Mouse (Mus musculus) intestine, embryonic 15.5 days (tissue): ENCODE results near the gene Fam163a. TPM values are rescaled to one million over a fixed set of nuclear protein-coding genes. Genes with fewer than 3 reads are reported as not detected.
"Not testable (repeated sequence)": the region's sequence is repeated elsewhere in the genome, so short reads cannot be mapped to it uniquely, and the experiment has no call there.

Experiments used
- ATAC-seq: fragments of 200-750 bp; cut with Nextera tagmentation; 2 replicates; pipeline ENCODE4 v1.8.0; 2017; ENCODE audit warnings: moderate TSS enrichment, moderate library complexity
- H3K27ac ChIP-seq: fragments of 300-500 bp; sonication (generic); 2 replicates; pipeline ENCODE4 v1.5.1; 2015; ENCODE audit warnings: mild to moderate bottlenecking, inconsistent platforms
- H3K27me3 ChIP-seq: fragments of 300-500 bp; sonication (generic); replicated peaks from 2 replicates; pipeline ENCODE4 v1.6.1; 2015; ENCODE audit warnings: inconsistent platforms
- H3K36me3 ChIP-seq: fragments of 300-500 bp; sonication (generic); 2 replicates; pipeline ENCODE4 v1.6.1; 2015; ENCODE audit warnings: inconsistent platforms
- H3K4me1 ChIP-seq: fragments of 300-500 bp; sonication (generic); replicated peaks from 2 replicates; pipeline ENCODE4 v1.6.1; 2015; ENCODE audit warnings: inconsistent platforms
- H3K4me2 ChIP-seq: fragments of 300-500 bp; sonication (generic); replicated peaks from 2 replicates; pipeline ENCODE4 v1.6.1; 2015; ENCODE audit warnings: mild to moderate bottlenecking, inconsistent platforms
- H3K4me3 ChIP-seq: fragments of 300-500 bp; sonication (generic); replicated peaks from 2 replicates; pipeline ENCODE4 v1.5.1; 2015; ENCODE audit warnings: inconsistent platforms
- H3K9ac ChIP-seq: fragments of 300-500 bp; sonication (generic); 2 replicates; pipeline ENCODE4 v1.6.1; 2015; ENCODE audit warnings: inconsistent platforms
- H3K9me3 ChIP-seq: fragments of 300-500 bp; sonication (generic); 2 replicates; pipeline ENCODE4 v1.6.1; 2016; ENCODE audit warnings: inconsistent platforms
- WGBS: fragments of 180-500 bp; shearing (Covaris S2); methylation state at CpG from one replicate; pipeline ENCODE4 v1.1.7; 2015; 5-methylcytosine and 5-hydroxymethylcytosine counted together
- polyA plus RNA-seq: library from polyadenylated mRNA; unstranded; fragments of >200 nt; fragmentation: Nextera tagmentation; extraction: Ambion mirVana; gene quantifications from 2 replicates; pipeline ENCODE4 v1.2.1, GENCODE M21; 2015

Fam163a gene
- polyA plus RNA-seq, 1 experiment from 2014 or later: 6.3 TPM

DNA sequence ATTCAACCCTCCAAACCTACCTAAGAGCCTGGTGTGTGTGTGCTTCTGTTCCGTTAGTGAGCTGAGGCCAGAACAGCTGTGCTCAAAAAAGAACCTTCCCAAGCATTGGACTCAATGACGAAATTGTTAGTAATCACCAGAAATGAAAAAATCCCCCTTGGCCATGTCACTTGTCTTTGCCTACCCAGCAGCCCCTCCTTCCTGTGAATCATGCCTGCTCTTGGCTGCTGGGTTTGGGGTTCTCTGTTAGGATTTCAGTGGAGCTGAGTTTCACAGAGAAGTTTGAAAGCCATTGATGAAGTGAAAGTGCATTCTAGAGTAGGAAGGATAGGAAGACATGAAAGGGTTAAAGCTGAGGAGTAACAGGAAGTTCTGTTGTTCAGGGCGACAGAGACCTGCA, 138.7 kb downstream of the Fam163a start:
- Histone ChIP-seq H3K9me3 (no peaks in the 10 kb centered on the region), H3K27me3 (no peaks in the 10 kb centered on the region), H3K4me1 (0 out of 2 replicates have a peak, but pooled peaks cover 2% of the 10 kb centered on the region), H3K9ac (no peak overlapping the region), H3K27ac (no peak overlapping the region), H3K4me2 (no peak overlapping the region), H3K4me3 (no peak overlapping the region), H3K36me3 (peaks cover 25% of the 10 kb centered on the region)
- ATAC-seq: no peak
- 61% methylated on average over 3 of the region's 3 CpGs for WGBS

DNA sequence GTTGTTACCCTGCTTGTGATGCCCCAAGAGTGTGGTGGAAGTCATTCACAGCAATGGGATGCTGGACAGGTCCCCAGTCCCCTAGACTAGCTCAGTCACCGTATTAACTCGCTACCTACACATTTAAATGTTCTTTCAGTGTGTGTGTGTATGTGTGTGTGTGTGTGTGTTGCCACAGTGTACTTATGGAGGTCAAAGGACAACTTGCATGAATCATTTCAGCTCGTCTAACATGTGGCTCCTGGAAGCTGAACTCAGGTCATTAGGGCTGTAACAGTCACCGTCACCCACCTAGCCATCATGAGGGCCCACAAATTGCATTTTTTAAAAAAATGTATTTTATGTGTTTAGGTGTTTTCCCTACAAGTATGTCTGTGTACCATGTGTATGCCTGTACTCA, 142.6 kb downstream of the Fam163a start:
- H3K27ac ChIP-seq: no peak overlapping the region
- no peak overlapping the region for H3K4me2 ChIP-seq
- no peaks in the 10 kb centered on the region for H3K9me3 ChIP-seq
- peaks cover 25% of the 10 kb centered on the region for H3K36me3 ChIP-seq
- ATAC-seq: no peak
- H3K9ac ChIP-seq: no peak overlapping the region
- 0 out of 2 replicates have a peak, but pooled peaks cover 2% of the 10 kb centered on the region for H3K4me1 ChIP-seq
- no peaks in the 10 kb centered on the region for H3K27me3 ChIP-seq
- no peak overlapping the region for H3K4me3 ChIP-seq
- WGBS: 78% methylated on average over 4 of the region's 4 CpGs

DNA sequence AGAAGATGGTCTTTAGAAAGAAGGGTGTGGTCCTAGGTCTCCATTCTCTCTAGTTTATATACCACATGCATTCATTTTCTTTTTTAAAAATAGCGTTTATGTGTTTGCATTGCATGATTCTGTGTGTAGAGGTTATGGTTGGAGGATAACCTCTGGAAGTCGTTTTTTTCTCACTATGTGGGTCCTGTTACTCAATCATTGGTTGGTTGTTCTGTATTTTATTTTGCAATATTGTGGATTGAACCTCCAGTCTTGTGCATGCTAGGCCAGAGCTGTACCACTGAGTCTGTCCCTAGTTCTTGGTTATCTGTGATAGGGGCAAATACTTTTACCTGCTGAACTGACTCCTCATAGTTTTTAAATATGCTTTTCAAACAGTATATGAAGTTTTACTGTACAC, 146.6 kb downstream of the Fam163a start:
- no peak overlapping the region for H3K9ac ChIP-seq
- H3K4me1 ChIP-seq: no peaks in the 10 kb centered on the region
- no peaks in the 10 kb centered on the region for H3K27me3 ChIP-seq
- 81% methylated on average over 2 of the region's 2 CpGs for WGBS
- no peak overlapping the region for H3K4me2 ChIP-seq
- no peak overlapping the region for H3K4me3 ChIP-seq
- no peak overlapping the region for H3K27ac ChIP-seq
- ATAC-seq: no peak
- no peaks in the 10 kb centered on the region for H3K9me3 ChIP-seq
- peaks cover 13% of the 10 kb centered on the region; the same call in 1 of the 2 replicates for H3K36me3 ChIP-seq

DNA sequence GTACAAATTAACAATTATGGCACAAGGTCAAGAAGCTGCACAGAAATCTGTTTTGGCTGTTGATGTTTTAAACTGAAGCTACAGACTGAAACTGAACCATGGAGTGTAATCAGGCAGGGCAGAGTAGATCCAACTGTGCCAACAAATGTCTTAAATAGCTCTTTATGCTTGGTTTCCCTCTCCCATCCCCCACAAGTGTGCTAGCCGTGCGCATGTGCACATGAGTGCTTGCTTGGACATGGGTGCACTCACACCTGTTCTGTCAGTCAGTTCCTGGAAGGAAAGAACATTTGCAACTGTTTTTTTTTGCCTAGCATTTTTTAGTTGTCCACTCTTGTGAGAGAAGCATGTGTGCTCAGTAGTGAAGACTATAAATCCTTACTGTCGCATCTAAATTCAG, 158.1 kb downstream of the Fam163a start:
- Histone ChIP-seq H3K27ac (no peak overlapping the region), H3K27me3 (no peaks in the 10 kb centered on the region), H3K9ac (no peak overlapping the region), H3K4me2 (no peak overlapping the region), H3K4me1 (peaks cover 15% of the 10 kb centered on the region), H3K9me3 (no peaks in the 10 kb centered on the region), H3K36me3 (peaks cover 8% of the 10 kb centered on the region), H3K4me3 (no peak overlapping the region)
- 85% methylated on average over 3 of the region's 3 CpGs for whole genome bisulfite sequencing
- ATAC-seq: no peak

DNA sequence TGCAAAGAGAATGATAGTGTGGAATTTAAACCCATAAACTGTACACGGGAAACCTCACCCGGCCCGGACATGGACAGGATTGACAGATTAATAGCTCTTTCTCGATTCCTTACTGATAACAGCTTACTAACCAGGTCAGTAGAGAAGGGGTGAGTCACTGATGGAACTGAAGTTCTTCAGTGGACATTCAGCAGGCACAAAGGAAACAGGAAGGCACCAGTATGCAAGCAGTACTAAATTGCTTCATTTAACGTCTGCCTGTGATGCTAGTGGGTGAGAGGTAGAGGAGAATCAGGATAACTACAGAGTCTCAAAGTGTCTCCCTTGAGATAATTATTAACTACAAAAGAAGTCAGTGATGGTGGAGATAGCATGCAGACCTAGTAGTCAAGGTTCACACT, 160.6 kb downstream of the Fam163a start:
- Histone ChIP-seq H3K9me3 (no peaks in the 10 kb centered on the region), H3K4me3 (no peak overlapping the region), H3K4me2 (no peak overlapping the region), H3K27ac (no peak overlapping the region), H3K9ac (no peak overlapping the region), H3K27me3 (no peaks in the 10 kb centered on the region), H3K36me3 (0 out of 2 replicates have a peak, but pooled peaks cover 3% of the 10 kb centered on the region), H3K4me1 (peaks cover 18% of the 10 kb centered on the region)
- ATAC-seq: peak; percentile 63
- 46% methylated on average over 5 of the region's 5 CpGs for WGBS

DNA sequence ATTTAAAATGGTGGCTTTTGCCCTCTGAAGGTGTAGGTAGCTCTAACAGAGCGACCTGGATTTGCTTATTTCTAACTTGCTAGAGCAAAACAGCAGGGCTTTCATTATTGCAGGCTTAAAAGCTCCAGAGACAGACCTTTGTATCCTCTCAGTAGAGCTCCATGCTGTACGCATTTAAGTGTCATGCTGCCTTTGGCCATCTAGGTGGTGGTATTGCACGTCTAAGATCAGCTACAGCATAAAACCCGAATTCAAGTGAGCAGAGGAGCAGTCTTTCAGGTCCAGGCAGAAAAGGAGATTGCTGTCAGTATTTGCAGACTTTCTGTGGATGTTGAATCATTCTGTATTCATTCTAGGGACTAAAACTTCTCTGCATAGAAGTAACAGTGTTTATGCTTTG, 161.8 kb downstream of the Fam163a start:
- Histone ChIP-seq H3K9ac (no peak overlapping the region), H3K27ac (0 out of 2 replicates have a peak overlapping the region, but pooled peaks have one; percentile 48), H3K4me2 (peak overlapping the region; percentile 20; the same call in 1 of the 2 replicates), H3K27me3 (no peaks in the 10 kb centered on the region), H3K36me3 (no peaks in the 10 kb centered on the region), H3K4me1 (peaks cover 18% of the 10 kb centered on the region), H3K4me3 (no peak overlapping the region), H3K9me3 (no peaks in the 10 kb centered on the region)
- ATAC-seq: peak; percentile 15; the same call in 1 of the 2 replicates
- 15% methylated on average over 4 of the region's 4 CpGs for WGBS

DNA sequence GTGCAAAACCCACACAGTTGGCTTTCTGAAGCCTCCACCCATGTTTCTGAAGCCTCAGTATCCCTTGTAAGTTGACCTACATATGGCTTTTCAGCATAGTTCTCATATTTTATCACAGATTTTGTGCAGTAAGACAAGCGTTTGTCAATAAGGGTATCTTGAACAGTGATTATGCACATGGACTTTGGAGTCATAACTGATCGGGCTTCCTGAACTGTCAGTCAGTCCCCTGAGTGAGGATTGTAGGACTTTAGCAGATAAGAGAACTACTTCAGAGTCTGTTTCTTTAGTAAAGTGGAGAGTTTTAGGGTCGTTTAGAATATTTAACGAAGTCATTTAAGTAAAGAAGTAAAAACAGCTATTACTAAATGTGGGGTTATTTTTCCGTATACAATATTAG, 162.3 kb downstream of the Fam163a start:
- H3K27me3 ChIP-seq: no peaks in the 10 kb centered on the region
- no peaks in the 10 kb centered on the region for H3K9me3 ChIP-seq
- H3K36me3 ChIP-seq: no peaks in the 10 kb centered on the region
- H3K4me1 ChIP-seq: peaks cover 18% of the 10 kb centered on the region
- WGBS: 60% methylated on average over 5 of the region's 5 CpGs
- peak overlapping the region; percentile 63 for H3K4me2 ChIP-seq
- peak overlapping the region; percentile 38 for H3K4me3 ChIP-seq
- peak; percentile 53 for ATAC-seq
- no peak overlapping the region; the same call in 1 of the 2 replicates for H3K9ac ChIP-seq
- peak overlapping the region; percentile 10 for H3K27ac ChIP-seq

DNA sequence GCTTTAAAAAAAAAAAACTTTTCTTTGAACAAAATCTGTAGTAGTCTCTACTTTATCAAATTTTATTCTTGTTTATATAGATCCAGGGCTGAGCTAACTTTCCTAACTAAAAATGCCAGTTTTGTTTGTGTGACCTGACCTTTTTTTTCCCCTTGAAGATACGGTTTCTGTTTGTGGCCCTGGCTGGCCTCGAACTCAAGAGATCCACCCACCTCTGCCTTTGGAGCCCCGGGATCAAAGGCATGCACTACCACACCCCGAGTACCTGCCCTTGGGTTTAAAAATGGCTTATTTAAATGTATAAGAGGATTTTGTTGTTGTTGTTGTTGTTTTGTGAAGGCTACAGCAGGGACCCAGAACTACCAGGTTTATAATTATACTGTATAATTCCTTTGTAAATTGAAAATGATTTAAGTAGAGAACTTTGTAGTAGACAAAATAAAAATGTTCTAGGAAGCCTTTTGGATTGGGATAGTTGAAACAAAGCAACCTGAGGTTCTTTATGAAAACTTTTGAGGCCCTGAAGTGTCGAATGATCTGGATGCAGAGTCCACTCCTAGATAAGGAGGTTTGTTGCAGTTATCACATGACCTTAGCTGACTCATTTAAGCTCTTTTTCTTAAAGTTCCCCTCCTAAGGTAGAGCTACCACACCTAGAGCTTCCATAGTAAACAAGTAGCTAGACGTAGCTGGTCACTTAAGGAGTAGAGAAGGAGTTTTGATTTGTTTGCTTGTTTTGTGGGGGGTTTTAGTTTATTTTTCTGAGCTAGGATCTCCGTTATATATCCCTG, 163.2 kb downstream of the Fam163a start:
- WGBS: 23% methylated on average over 7 of the region's 7 CpGs
- no peak for ATAC-seq
- Histone ChIP-seq H3K27me3 (no peaks in the 10 kb centered on the region), H3K4me2 (peak overlapping the region; percentile 63), H3K9ac (peak overlapping the region; percentile 47), H3K4me3 (peak overlapping the region; percentile 38), H3K4me1 (peaks cover 20% of the 10 kb centered on the region), H3K27ac (peak overlapping the region; percentile 68), H3K9me3 (no peaks in the 10 kb centered on the region), H3K36me3 (no peaks in the 10 kb centered on the region)

DNA sequence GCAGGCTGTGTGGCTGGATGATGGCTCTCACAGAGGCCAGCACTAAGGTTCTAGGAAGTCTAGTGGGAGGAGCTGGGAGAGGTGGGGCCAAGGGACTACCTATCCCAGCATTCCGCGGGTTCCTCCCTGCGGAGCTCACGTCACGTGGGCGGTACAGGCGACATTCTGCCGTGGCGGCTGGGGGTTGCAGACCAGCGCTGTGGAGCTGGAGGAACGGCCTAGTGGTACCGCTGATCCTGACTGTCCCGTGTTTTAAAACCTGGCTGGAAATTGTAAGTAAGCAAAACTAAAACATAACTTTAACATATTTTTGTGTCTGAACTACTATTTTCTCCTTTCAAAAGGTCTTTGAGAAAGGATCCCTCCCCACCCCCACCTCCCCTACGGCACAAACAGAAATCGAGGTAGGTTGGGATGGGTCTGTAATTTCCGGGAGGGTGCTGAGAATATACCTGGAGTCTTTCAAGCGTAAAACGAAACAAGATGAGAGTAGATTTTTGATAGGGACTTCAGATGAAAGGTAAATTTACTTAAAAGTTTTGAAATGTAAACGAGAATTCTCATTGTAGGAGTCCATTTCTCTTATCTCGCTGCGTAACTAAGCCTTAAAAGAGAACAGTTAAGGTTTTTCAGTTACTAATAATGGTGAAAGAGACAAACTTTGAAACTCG, 164.0 kb downstream of the Fam163a start:
- Histone ChIP-seq H3K36me3 (no peaks in the 10 kb centered on the region), H3K9me3 (no peaks in the 10 kb centered on the region), H3K27ac (peak overlapping the region; percentile 40; the same call in 1 of the 2 replicates), H3K4me3 (peak overlapping the region; percentile 53), H3K4me2 (peak overlapping the region; percentile 41), H3K4me1 (peaks cover 20% of the 10 kb centered on the region), H3K27me3 (no peaks in the 10 kb centered on the region), H3K9ac (peak overlapping the region; percentile 43)
- WGBS: under 1% methylated on average over 22 of the region's 22 CpGs
- peak; percentile 82 for ATAC-seq

DNA sequence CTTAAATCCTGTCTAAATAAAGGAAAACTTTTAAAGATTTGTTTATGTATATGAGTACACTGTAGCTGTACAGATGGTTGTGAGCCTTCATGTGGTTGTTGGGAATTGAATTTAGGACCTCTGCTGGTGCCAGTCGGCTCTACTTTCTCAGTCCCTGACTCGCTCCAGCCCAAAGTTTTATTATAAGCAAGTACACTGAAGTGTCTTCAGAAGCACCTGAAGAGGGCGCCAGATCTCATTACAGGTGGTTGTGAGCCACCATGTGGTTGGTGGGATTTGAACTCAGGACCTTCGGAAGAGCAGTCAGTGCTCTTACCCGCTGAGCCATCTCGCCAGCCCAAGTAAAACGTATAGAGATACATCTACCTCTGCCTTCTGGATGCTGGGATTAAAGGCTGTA, 164.8 kb downstream of the Fam163a start:
- H3K4me1 ChIP-seq: peaks cover 20% of the 10 kb centered on the region
- not testable (repeated sequence) for H3K4me3 ChIP-seq, ATAC-seq, H3K27me3 ChIP-seq, H3K9ac ChIP-seq, H3K27ac ChIP-seq, H3K9me3 ChIP-seq, H3K4me2 ChIP-seq, H3K36me3 ChIP-seq
- 68% methylated on average over 7 of the region's 7 CpGs for WGBS

DNA sequence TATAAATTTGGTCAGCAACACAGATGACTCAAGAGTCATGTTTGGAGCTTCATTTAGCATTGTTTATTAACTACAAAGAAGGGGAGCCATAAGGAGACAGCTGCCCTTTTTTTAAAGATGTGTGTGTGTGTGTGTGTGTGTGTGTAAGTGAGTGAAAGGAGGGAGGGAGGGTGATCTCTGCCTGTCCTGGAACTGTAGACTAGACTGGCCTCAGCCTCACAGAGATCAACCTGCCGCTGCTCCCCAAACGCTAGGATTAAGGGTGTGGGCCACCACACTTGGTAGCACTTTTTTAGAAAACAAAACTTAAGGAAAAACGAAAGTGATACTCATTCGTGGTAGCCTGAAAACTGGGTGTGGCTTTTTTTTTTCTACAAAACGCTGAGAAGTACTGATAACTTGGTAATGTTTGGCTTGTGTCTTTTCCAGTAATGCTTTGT, 167.7 kb downstream of the Fam163a start:
- H3K9ac ChIP-seq: peak overlapping the region; percentile 34; the same call in 1 of the 2 replicates
- WGBS: 36% methylated on average over 5 of the region's 5 CpGs
- H3K36me3 ChIP-seq: peaks cover 5% of the 10 kb centered on the region; the same call in 1 of the 2 replicates
- H3K4me1 ChIP-seq: peaks cover 12% of the 10 kb centered on the region; the same call in 1 of the 2 replicates
- peak overlapping the region; percentile 28 for H3K4me3 ChIP-seq
- H3K9me3 ChIP-seq: no peaks in the 10 kb centered on the region
- H3K4me2 ChIP-seq: peak overlapping the region; percentile 67
- no peaks in the 10 kb centered on the region for H3K27me3 ChIP-seq
- no peak for ATAC-seq
- H3K27ac ChIP-seq: peak overlapping the region; percentile 51; the same call in 1 of the 2 replicates
